Mouse (Mus musculus) testis, adult 2 months (tissue): ENCODE data around the gene Lin7c. TPM values are rescaled to one million over a fixed set of nuclear protein-coding genes. Genes with fewer than 3 reads are reported as not detected.

ENCODE experiments used
- H3K27ac ChIP-seq: fragments of 200-500 bp; 2 replicates; pipeline ENCODE4 v1.5.1; 2012; ENCODE audit warnings: low read depth, low read length; ENCODE audit not compliant: control insufficient read depth, insufficient read depth
- H3K27me3 ChIP-seq: fragments of 200-500 bp; 2 replicates; pipeline ENCODE4 v1.6.1; 2012; ENCODE audit warnings: mild to moderate bottlenecking, low read length, moderate library complexity; ENCODE audit not compliant: control insufficient read depth, insufficient read depth
- H3K36me3 ChIP-seq: fragments of 200-500 bp; 2 replicates; pipeline ENCODE4 v1.6.1; 2012; ENCODE audit warnings: mild to moderate bottlenecking, low read length; ENCODE audit not compliant: control insufficient read depth, insufficient read depth
- H3K4me1 ChIP-seq: fragments of 200-500 bp; 2 replicates; pipeline ENCODE4 v1.6.1; 2012; ENCODE audit warnings: low read length; ENCODE audit not compliant: control insufficient read depth, insufficient read depth
- H3K4me3 ChIP-seq: fragments of 200-500 bp; 2 replicates; pipeline ENCODE4 v1.5.1; 2012; ENCODE audit warnings: low read depth, mild to moderate bottlenecking, low read length, moderate library complexity, mixed read lengths; ENCODE audit not compliant: control insufficient read depth
- CTCF ChIP-seq: fragments of 200-500 bp; IDR thresholded peaks from 2 replicates; pipeline ENCODE4 v1.5.1; 2012; ENCODE audit warnings: low read depth, mild to moderate bottlenecking, inconsistent platforms, low read length, moderate library complexity; ENCODE audit not compliant: control insufficient read depth, insufficient read depth, insufficient replicate concordance
- POLR2A ChIP-seq: fragments of 200-500 bp; IDR thresholded peaks from 2 replicates; pipeline ENCODE4 v1.6.1; 2012; ENCODE audit warnings: low read depth, mild to moderate bottlenecking, inconsistent platforms, low read length, moderate library complexity; ENCODE audit not compliant: control insufficient read depth
- polyA plus RNA-seq: library from polyadenylated mRNA; depleted of rRNA; stranded (reverse); fragments of >200 nt; gene quantifications from 2 replicates; pipeline ENCODE4 v1.2.3, GENCODE M21; 2012

Gene Lin7c
- polyA plus RNA-seq, 1 experiment = 7.7 TPM

GRCm38 (mm10) chr2:109923945-109924344 lies 33.3 kb downstream of the Lin7c start:
- H3K27ac ChIP-seq = no peak overlapping the region
- no peaks in the 10 kb centered on the region for H3K36me3 ChIP-seq
- no peak overlapping the region for H3K4me3 ChIP-seq
- H3K27me3 ChIP-seq = no peaks in the 10 kb centered on the region
- H3K4me1 ChIP-seq = peaks cover 6% of the 10 kb centered on the region
- no peak for TF ChIP-seq POLR2A
- no peak for TF ChIP-seq CTCF

- H3K4me1 ChIP-seq = no peaks in the 10 kb centered on the region
- no peaks in the 10 kb centered on the region for H3K27me3 ChIP-seq
- H3K27ac ChIP-seq = no peak overlapping the region
- no peak for TF ChIP-seq POLR2A
- H3K36me3 ChIP-seq = no peaks in the 10 kb centered on the region
- no peak overlapping the region for H3K4me3 ChIP-seq
These were observed 36.3 kb downstream of the Lin7c start for GRCm38 (mm10) chr2:109926984-109927383.

- no peaks in the 10 kb centered on the region for H3K4me1 ChIP-seq
- no peak overlapping the region for H3K4me3 ChIP-seq
- no peaks in the 10 kb centered on the region for H3K36me3 ChIP-seq
- TF ChIP-seq POLR2A = no peak
- no peak for TF ChIP-seq CTCF
- H3K27ac ChIP-seq = no peak overlapping the region
- no peaks in the 10 kb centered on the region for H3K27me3 ChIP-seq
These were observed 36.8 kb downstream of the Lin7c start for GRCm38 (mm10) chr2:109927446-109927845.

- no peaks in the 10 kb centered on the region for H3K4me1 ChIP-seq
- H3K36me3 ChIP-seq = no peaks in the 10 kb centered on the region
- no peak overlapping the region for H3K4me3 ChIP-seq
- no peak for TF ChIP-seq CTCF
- no peak for TF ChIP-seq POLR2A
- H3K27me3 ChIP-seq = no peaks in the 10 kb centered on the region
- no peak overlapping the region for H3K27ac ChIP-seq
These were observed 37.2 kb downstream of the Lin7c start for GRCm38 (mm10) chr2:109927876-109928275.

- no peak for TF ChIP-seq CTCF
- TF ChIP-seq POLR2A = no peak
- Histone ChIP-seq H3K4me1 (no peaks in the 10 kb centered on the region), H3K27ac (no peak overlapping the region), H3K27me3 (no peaks in the 10 kb centered on the region), H3K4me3 (peak overlapping the region; percentile 8; the same call in 1 of the 2 replicates), H3K36me3 (no peaks in the 10 kb centered on the region)
These were observed 38.1 kb downstream of the Lin7c start for GRCm38 (mm10) chr2:109928791-109929190.

DNA sequence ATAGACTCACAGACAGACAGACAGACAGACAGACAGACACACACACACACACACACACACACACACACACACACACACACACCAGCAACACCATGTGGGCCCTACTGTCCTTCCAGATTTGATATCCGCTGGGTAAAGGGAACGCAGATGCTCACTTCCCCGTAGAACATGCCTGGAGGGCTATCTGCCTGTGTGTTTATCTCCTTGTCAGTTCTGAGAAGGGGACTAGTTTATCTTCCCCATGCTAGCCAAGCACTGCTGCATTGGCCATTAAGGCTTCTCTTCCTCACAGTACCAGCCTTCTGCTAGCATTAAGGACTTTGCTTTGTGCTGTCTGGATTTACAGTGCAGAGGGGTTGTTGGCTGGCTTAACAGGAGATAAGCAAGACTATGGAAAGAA lies 38.6 kb downstream of the Lin7c start:
- no peak overlapping the region for H3K4me3 ChIP-seq
- no peak for TF ChIP-seq CTCF
- no peak for TF ChIP-seq POLR2A
- no peak overlapping the region for H3K27ac ChIP-seq
- H3K36me3 ChIP-seq = no peaks in the 10 kb centered on the region
- no peaks in the 10 kb centered on the region for H3K27me3 ChIP-seq
- H3K4me1 ChIP-seq = no peaks in the 10 kb centered on the region

DNA sequence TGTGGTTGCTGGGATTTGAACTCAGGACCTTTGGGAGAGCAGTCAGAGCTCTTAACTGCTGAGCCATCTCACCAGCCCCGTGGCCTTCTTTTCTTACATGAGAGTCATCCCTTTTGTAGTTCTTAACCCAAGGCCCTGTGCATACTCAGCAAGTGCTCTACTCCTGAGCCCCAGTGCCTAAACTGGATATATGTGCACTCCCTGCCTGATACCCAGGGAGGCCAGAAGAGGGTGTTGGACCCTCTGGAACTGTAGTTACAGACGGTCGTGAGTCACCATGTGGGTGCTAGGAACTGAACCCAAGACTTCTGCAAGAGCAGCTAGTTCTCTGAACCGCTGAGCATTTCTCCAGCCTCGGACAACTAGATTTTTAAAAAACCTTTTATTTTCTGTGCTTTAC lies 39.7 kb downstream of the Lin7c start:
- H3K36me3 ChIP-seq = no peaks in the 10 kb centered on the region
- TF ChIP-seq POLR2A (no peak), CTCF (no peak)
- H3K27ac ChIP-seq = no peak overlapping the region
- no peak overlapping the region for H3K4me3 ChIP-seq
- H3K27me3 ChIP-seq = no peaks in the 10 kb centered on the region
- no peaks in the 10 kb centered on the region for H3K4me1 ChIP-seq

GRCm38 (mm10) chr2:109930771-109931170 lies 40.1 kb downstream of the Lin7c start:
- Histone ChIP-seq H3K4me3 (no peak overlapping the region), H3K36me3 (no peaks in the 10 kb centered on the region), H3K4me1 (no peaks in the 10 kb centered on the region), H3K27me3 (no peaks in the 10 kb centered on the region), H3K27ac (no peak overlapping the region)
- TF ChIP-seq CTCF (no peak), POLR2A (no peak)
